Mouse (Mus musculus) hindbrain, embryonic 10.5 days (tissue): ENCODE measurements around the gene Epn2. TPM values are rescaled to one million over a fixed set of nuclear protein-coding genes. Genes with fewer than 3 reads are reported as not detected.

Experiments
- DNase-seq: peaks from one replicate; pipeline ENCODE4 v3.0.0-alpha.2; 2017; ENCODE audit warnings: low spot score
- H3K27ac ChIP-seq: fragments of 300-500 bp; sonication (generic); 2 replicates; pipeline ENCODE4 v1.5.1; 2016; ENCODE audit warnings: mild to moderate bottlenecking, moderate library complexity
- H3K27me3 ChIP-seq: fragments of 300-500 bp; sonication (generic); 2 replicates; pipeline ENCODE4 v1.6.1; 2016; ENCODE audit warnings: mild to moderate bottlenecking; ENCODE audit not compliant: poor library complexity, insufficient read depth, severe bottlenecking
- H3K36me3 ChIP-seq: fragments of 300-500 bp; sonication (generic); 2 replicates; pipeline ENCODE4 v1.6.1; 2016; ENCODE audit warnings: mild to moderate bottlenecking, moderate library complexity
- H3K4me1 ChIP-seq: fragments of 300-500 bp; sonication (generic); replicated peaks from 2 replicates; pipeline ENCODE4 v1.6.1; 2016; ENCODE audit warnings: mild to moderate bottlenecking
- H3K4me3 ChIP-seq: fragments of 300-500 bp; sonication (generic); 2 replicates; pipeline ENCODE4 v1.5.1; 2016; ENCODE audit warnings: mild to moderate bottlenecking, moderate library complexity
- H3K9me3 ChIP-seq: fragments of 300-500 bp; sonication (generic); 2 replicates; pipeline ENCODE4 v1.6.1; 2016; ENCODE audit warnings: mild to moderate bottlenecking, moderate library complexity
- WGBS: fragments of 180-500 bp; shearing (Covaris S2); methylation state at CpG from one replicate; pipeline ENCODE4 v1.1.7; 2016; 5-methylcytosine and 5-hydroxymethylcytosine counted together
- polyA plus RNA-seq: library from polyadenylated mRNA; unstranded; fragments of >200 nt; fragmentation: Nextera tagmentation; extraction: Ambion mirVana; gene quantifications from 2 replicates; pipeline ENCODE4 v1.2.1, GENCODE M21; 2016

Epn2 gene
- polyA plus RNA-seq = 23.3 and 25.7 TPM in 2 replicates

GRCm38 (mm10) chr11:61578983-61579877 lies at the start of gene Epn2:
Gene Epn2 (minus strand): TSS chr11:61579687.
- peak within 1 kb of the TSS; percentile 94 for H3K27ac ChIP-seq
- under 1% methylated on average over 92 of the region's 93 CpGs for WGBS
- H3K4me1 ChIP-seq = peaks cover 39% of the 10 kb centered on the region
- H3K27me3 ChIP-seq = no peaks in the 10 kb centered on the region
- DNase-seq = peak; percentile 87
- peak within 1 kb of the TSS; percentile 94 for H3K4me3 ChIP-seq
- no peaks in the 10 kb centered on the region; the same call in 1 of the 2 replicates for H3K9me3 ChIP-seq
- peaks cover 9% of the 10 kb centered on the region for H3K36me3 ChIP-seq

- Histone ChIP-seq H3K27me3 (no peaks in the 10 kb centered on the region), H3K36me3 (no peaks in the 10 kb centered on the region), H3K27ac (no peak overlapping the region), H3K4me3 (no peak overlapping the region), H3K4me1 (no peaks in the 10 kb centered on the region), H3K9me3 (no peaks in the 10 kb centered on the region)
- DNase-seq = no peak
- 100% methylated on average over 1 of the region's 1 CpGs for WGBS
These were observed 47.0 kb upstream of the Epn2 start for GRCm38 (mm10) chr11:61626509-61626908.

GRCm38 (mm10) chr11:61625136-61625535 lies 45.6 kb upstream of the Epn2 start:
- 85% methylated on average over 7 of the region's 7 CpGs for WGBS
- H3K9me3 ChIP-seq = no peaks in the 10 kb centered on the region

GRCm38 (mm10) chr11:61620762-61621161 lies 41.3 kb upstream of the Epn2 start:
- H3K27me3 ChIP-seq = peaks cover 15% of the 10 kb centered on the region; the same call in 1 of the 2 replicates
- no peak for DNase-seq
- H3K9me3 ChIP-seq = no peaks in the 10 kb centered on the region
- H3K4me1 ChIP-seq = peaks cover 34% of the 10 kb centered on the region
- WGBS = 62% methylated on average over 8 of the region's 8 CpGs
- peak overlapping the region; percentile 60 for H3K4me3 ChIP-seq
- peak overlapping the region; percentile 87; the same call in 1 of the 2 replicates for H3K27ac ChIP-seq
- H3K36me3 ChIP-seq = no peaks in the 10 kb centered on the region

More at GRCm38 (mm10) chr11:61625136-61625535, 45.6 kb upstream of the Epn2 start:
- no peak for DNase-seq
- Histone ChIP-seq H3K36me3 (no peaks in the 10 kb centered on the region), H3K27ac (no peak overlapping the region), H3K4me3 (no peak overlapping the region), H3K27me3 (no peaks in the 10 kb centered on the region), H3K4me1 (peaks cover 6% of the 10 kb centered on the region)

GRCm38 (mm10) chr11:61620254-61620670 lies 40.8 kb upstream of the Epn2 start:
- Histone ChIP-seq H3K9me3 (no peaks in the 10 kb centered on the region), H3K4me3 (peak overlapping the region; percentile 60), H3K27ac (peak overlapping the region; percentile 87), H3K27me3 (peaks cover 17% of the 10 kb centered on the region), H3K4me1 (peaks cover 37% of the 10 kb centered on the region), H3K36me3 (no peaks in the 10 kb centered on the region)
- peak; percentile 82 for DNase-seq
- under 1% methylated on average over 17 of the region's 17 CpGs for WGBS

GRCm38 (mm10) chr11:61619791-61620241 lies 40.3 kb upstream of the Epn2 start:
- WGBS = under 1% methylated on average over 17 of the region's 17 CpGs
- Histone ChIP-seq H3K4me1 (peaks cover 37% of the 10 kb centered on the region), H3K36me3 (no peaks in the 10 kb centered on the region), H3K27ac (peak overlapping the region; percentile 87), H3K4me3 (peak overlapping the region; percentile 60), H3K9me3 (no peaks in the 10 kb centered on the region), H3K27me3 (peaks cover 21% of the 10 kb centered on the region)
- peak; percentile 77 for DNase-seq

- peak overlapping the region; percentile 87 for H3K27ac ChIP-seq
- peaks cover 37% of the 10 kb centered on the region for H3K4me1 ChIP-seq
- H3K36me3 ChIP-seq = no peaks in the 10 kb centered on the region
- peak overlapping the region; percentile 60 for H3K4me3 ChIP-seq
- H3K9me3 ChIP-seq = no peaks in the 10 kb centered on the region
- DNase-seq = no peak
- H3K27me3 ChIP-seq = peaks cover 22% of the 10 kb centered on the region
- WGBS = 14% methylated on average over 6 of the region's 6 CpGs
These were observed 39.9 kb upstream of the Epn2 start for GRCm38 (mm10) chr11:61619356-61619755.

GRCm38 (mm10) chr11:61618571-61618970 lies 39.1 kb upstream of the Epn2 start:
- no peaks in the 10 kb centered on the region for H3K36me3 ChIP-seq
- no peak for DNase-seq
- 92% methylated on average over 8 of the region's 8 CpGs for WGBS

GRCm38 (mm10) chr11:61618131-61618530 lies 38.6 kb upstream of the Epn2 start:
- Histone ChIP-seq H3K36me3 (no peaks in the 10 kb centered on the region), H3K27me3 (peaks cover 22% of the 10 kb centered on the region), H3K4me3 (no peak overlapping the region), H3K9me3 (no peaks in the 10 kb centered on the region), H3K4me1 (peaks cover 37% of the 10 kb centered on the region), H3K27ac (no peak overlapping the region)
- no peak for DNase-seq
- 92% methylated on average over 8 of the region's 8 CpGs for WGBS

More at GRCm38 (mm10) chr11:61618571-61618970, 39.1 kb upstream of the Epn2 start:
- Histone ChIP-seq H3K9me3 (no peaks in the 10 kb centered on the region), H3K4me3 (no peak overlapping the region), H3K4me1 (peaks cover 37% of the 10 kb centered on the region), H3K27ac (no peak overlapping the region), H3K27me3 (peaks cover 22% of the 10 kb centered on the region)

- no peak for DNase-seq
- Histone ChIP-seq H3K4me1 (peaks cover 37% of the 10 kb centered on the region), H3K27me3 (peaks cover 22% of the 10 kb centered on the region), H3K36me3 (no peaks in the 10 kb centered on the region), H3K27ac (no peak overlapping the region), H3K9me3 (no peaks in the 10 kb centered on the region), H3K4me3 (no peak overlapping the region)
- WGBS = 72% methylated on average over 7 of the region's 7 CpGs
These were observed 37.9 kb upstream of the Epn2 start for GRCm38 (mm10) chr11:61617293-61617975.

- Histone ChIP-seq H3K27me3 (peaks cover 22% of the 10 kb centered on the region), H3K4me1 (peaks cover 37% of the 10 kb centered on the region), H3K36me3 (no peaks in the 10 kb centered on the region), H3K27ac (peak overlapping the region; percentile 64), H3K4me3 (peak overlapping the region; percentile 37; the same call in 1 of the 2 replicates), H3K9me3 (no peaks in the 10 kb centered on the region)
- 59% methylated on average over 9 of the region's 9 CpGs for WGBS
- DNase-seq = no peak
These were observed 37.2 kb upstream of the Epn2 start for GRCm38 (mm10) chr11:61616523-61617292.
